Mouse (Mus musculus) ES-E14 (cell line): ENCODE results near the gene Rnf130. TPM values are rescaled to one million over a fixed set of nuclear protein-coding genes. Genes with fewer than 3 reads are reported as not detected.
A peak's percentile ranks its signal among the peaks of the same experiment; 100 is the strongest.
"Not testable (repeated sequence)": the region's sequence is repeated elsewhere in the genome, so short reads cannot be mapped to it uniquely, and the experiment has no call there.

Experiments used
- DNase-seq: peaks from one replicate; pipeline ENCODE4 v3.0.0-alpha.2; 2013; ENCODE audit warnings: low read depth, low spot score
- H3K27ac ChIP-seq: 2 replicates; pipeline ENCODE4 v1.5.1; 2012; ENCODE audit warnings: low read depth, mild to moderate bottlenecking, low read length, moderate library complexity, mixed read lengths; ENCODE audit not compliant: poor library complexity, insufficient read depth, severe bottlenecking
- H3K36me3 ChIP-seq: 2 replicates; pipeline ENCODE4 v1.6.1; 2012; ENCODE audit warnings: mild to moderate bottlenecking, low read length, moderate library complexity, mixed read lengths; ENCODE audit not compliant: control insufficient read depth, poor library complexity, insufficient read depth, severe bottlenecking
- H3K4me1 ChIP-seq, 2 experiments: fragments of 150-350 bp in 1 of 2; sonication (generic) in 1 of 2; 2 replicates each; pipeline ENCODE4 v1.6.1; 2012; ENCODE audit warnings: low read length in 2 of 2, mild to moderate bottlenecking in 1 of 2, mixed read lengths in 1 of 2; ENCODE audit not compliant: control insufficient read depth in 2 of 2, insufficient read depth in 2 of 2, poor library complexity in 1 of 2
- H3K4me3 ChIP-seq, 2 experiments: fragments of 150-350 bp in 1 of 2; sonication (generic) in 1 of 2; 2 replicates each; pipeline ENCODE4 v1.5.1; 2012; ENCODE audit warnings: low read length in 2 of 2, low read depth in 1 of 2, mild to moderate bottlenecking in 1 of 2, mixed read lengths in 1 of 2; ENCODE audit not compliant: insufficient read depth in 1 of 2, poor library complexity in 1 of 2, severe bottlenecking in 1 of 2
- H3K9ac ChIP-seq: 2 replicates; pipeline ENCODE4 v1.6.1; 2012; ENCODE audit warnings: low read depth, mild to moderate bottlenecking, low read length, mixed read lengths; ENCODE audit not compliant: poor library complexity, insufficient read depth, severe bottlenecking
- H3K9me3 ChIP-seq: fragments of 150-350 bp; sonication (generic); 2 replicates; pipeline ENCODE4 v1.6.1; 2012; ENCODE audit warnings: low read depth, mild to moderate bottlenecking, low read length; ENCODE audit not compliant: control insufficient read depth, insufficient read depth
- CHD2 ChIP-seq: IDR thresholded peaks from 2 replicates; pipeline ENCODE4 v1.6.1; 2014; ENCODE audit warnings: mild to moderate bottlenecking, low read depth, low read length, inconsistent platforms
- HCFC1 ChIP-seq: IDR thresholded peaks from 2 replicates; pipeline ENCODE4 v1.6.1; 2012; ENCODE audit warnings: low read length, inconsistent platforms, borderline replicate concordance; ENCODE audit not compliant: insufficient read depth
- MAFK ChIP-seq: IDR thresholded peaks from 2 replicates; pipeline ENCODE4 v1.6.1; 2014; ENCODE audit warnings: mild to moderate bottlenecking, low read depth, low read length, inconsistent platforms; ENCODE audit not compliant: insufficient read depth
- ZC3H11A ChIP-seq: IDR thresholded peaks from 2 replicates; pipeline ENCODE4 v1.6.1; 2012; ENCODE audit warnings: low read depth, mild to moderate bottlenecking, inconsistent platforms, low read length, borderline replicate concordance
- ZNF384 ChIP-seq: IDR thresholded peaks from 2 replicates; pipeline ENCODE4 v1.6.1; 2012; ENCODE audit warnings: low read depth, low read length, inconsistent platforms
- in situ Hi-C, 2 experiments: fragments of 600-800 bp; cut with MboI; formaldehyde crosslinking; loops; one replicate each; pipeline ENCODE4 v1.15.1; 2025; ENCODE audit warnings: low sequenced_read_pairs in 2 of 2, inconsistent platforms in 1 of 2; ENCODE audit not compliant: unreplicated experiment in 2 of 2
- total RNA-seq: library from RNA; depleted of rRNA; stranded (reverse); fragments of 300-350 nt; gene quantifications from 2 replicates; pipeline ENCODE4 v1.2.3, GENCODE M21; 2012

The Rnf130 gene
- total RNA-seq, 1 experiment, result 25.0 TPM

DNA sequence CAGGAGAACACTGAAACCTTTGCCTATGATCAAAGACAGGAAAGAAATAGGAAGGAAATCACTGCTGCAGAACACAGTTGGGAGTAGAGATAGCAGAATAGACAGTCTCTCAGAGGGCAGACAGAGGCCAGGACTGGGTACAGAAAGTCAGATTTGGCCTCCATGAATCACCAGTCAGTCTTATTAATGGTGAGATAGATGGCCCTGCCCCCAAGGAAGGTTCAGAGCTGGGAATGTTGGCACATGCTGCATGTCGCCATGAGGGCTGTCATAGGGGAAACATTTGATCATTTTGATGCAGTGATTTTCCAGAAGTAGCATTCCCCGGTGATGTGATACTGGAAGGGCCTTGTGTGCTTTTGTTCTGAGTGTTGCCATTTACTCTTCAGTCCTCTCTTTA is 74.5 kb downstream of the Rnf130 start:
- H3K9me3 ChIP-seq, result no peaks in the 10 kb centered on the region
- H3K27ac ChIP-seq, result no peak overlapping the region
- no peaks in the 10 kb centered on the region for H3K36me3 ChIP-seq
- TF ChIP-seq HCFC1 (no peak), ZC3H11A (no peak), MAFK (no peak), ZNF384 (no peak), CHD2 (no peak)
- no peak overlapping the region for H3K4me3 ChIP-seq
- no peak for DNase-seq
- in situ Hi-C loops, result no loop called here
- no peaks in the 10 kb centered on the region for H3K4me1 ChIP-seq
- no peak overlapping the region for H3K9ac ChIP-seq

DNA sequence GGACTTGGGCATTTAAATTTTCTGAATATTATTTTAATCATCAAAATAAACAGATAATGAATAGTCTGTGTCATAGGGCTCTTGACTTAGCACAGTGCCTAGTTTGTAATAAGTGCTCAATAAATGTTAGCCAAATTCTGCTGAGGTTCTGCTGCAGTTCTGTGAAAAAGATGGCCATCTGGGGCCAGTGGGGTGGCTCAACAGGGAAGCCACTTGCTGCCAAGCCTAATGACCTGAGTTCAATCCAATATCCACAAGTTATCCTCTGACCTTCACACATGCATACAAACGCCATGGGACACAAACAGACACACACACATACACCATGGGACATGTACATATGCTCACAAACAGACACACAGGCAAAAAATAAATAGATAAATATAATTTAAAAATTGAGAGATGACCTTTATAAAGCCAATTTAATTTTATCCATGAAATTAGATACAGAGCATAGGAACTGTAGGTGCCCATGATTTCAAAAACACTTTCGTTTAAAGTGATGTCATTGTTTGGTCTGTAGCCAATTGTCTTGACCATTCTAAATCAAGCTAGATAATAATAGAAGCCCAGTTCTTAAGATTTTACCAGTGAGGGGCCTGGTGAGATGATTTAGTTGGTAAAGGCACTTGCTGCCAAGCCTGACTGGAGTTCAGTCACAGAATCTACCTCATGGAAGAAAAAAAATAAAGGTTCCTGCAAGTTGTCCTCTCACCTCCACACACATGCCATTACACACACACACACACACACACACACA is 75.6 kb downstream of the Rnf130 start:
- no peak overlapping the region for H3K4me3 ChIP-seq
- no peak for DNase-seq
- no peaks in the 10 kb centered on the region for H3K9me3 ChIP-seq
- no peaks in the 10 kb centered on the region for H3K36me3 ChIP-seq
- in situ Hi-C loops, result no loop called here
- no peak for TF ChIP-seq ZNF384
- no peak for TF ChIP-seq CHD2
- TF ChIP-seq ZC3H11A, result no peak
- TF ChIP-seq HCFC1, result no peak
- TF ChIP-seq MAFK, result no peak
- no peak overlapping the region for H3K27ac ChIP-seq
- no peaks in the 10 kb centered on the region for H3K4me1 ChIP-seq
- no peak overlapping the region for H3K9ac ChIP-seq

DNA sequence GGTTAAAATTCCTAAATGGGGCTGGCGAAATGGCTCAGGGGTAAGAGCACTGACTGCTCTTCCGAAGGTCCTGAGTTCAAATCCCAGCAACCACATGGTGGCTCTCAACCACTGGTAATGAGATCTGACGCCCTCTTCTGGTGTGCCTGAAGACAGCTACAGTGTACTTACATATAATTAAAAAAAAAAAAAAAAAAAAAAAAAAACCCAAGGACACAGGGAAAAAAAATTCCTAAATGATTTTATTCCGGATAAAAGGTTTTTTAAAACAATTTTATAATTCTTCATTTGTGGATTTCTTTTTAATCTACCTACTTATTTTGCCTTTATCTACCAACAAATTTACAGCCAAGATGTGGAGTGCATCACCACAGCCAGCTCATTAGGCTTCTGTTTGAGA is 76.8 kb downstream of the Rnf130 start:
- H3K36me3 ChIP-seq, H3K27ac ChIP-seq, H3K4me1 ChIP-seq, in situ Hi-C loops, DNase-seq, H3K4me3 ChIP-seq, H3K9me3 ChIP-seq, H3K9ac ChIP-seq: not testable (repeated sequence)
- peak; percentile 67; the same call in 1 of the 2 replicates for TF ChIP-seq ZNF384

DNA sequence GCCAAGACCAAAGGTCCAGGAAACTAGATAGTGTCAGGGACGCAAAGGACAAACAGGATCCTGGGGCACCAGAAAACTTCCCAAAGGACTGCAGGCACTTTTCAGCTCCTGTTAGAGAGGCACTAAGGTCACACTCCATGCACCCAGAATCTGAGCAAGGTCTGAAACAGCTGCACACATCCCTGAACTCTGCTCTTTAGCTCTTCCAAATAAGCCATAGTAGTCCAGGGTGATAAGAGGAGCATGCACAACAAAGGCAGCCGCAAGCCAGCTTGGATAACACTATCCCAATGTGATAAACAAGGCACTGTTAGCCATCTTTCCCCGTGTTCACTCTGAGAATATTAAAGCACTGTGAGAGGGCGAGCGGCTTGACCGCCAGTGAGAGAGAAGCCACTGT is 78.9 kb downstream of the Rnf130 start:
- H3K4me3 ChIP-seq, result no peak overlapping the region
- H3K36me3 ChIP-seq, result no peaks in the 10 kb centered on the region
- in situ Hi-C loops, result no loop called here
- no peaks in the 10 kb centered on the region for H3K9me3 ChIP-seq
- H3K4me1 ChIP-seq, result no peaks in the 10 kb centered on the region
- TF ChIP-seq MAFK (no peak), CHD2 (no peak), ZC3H11A (no peak), HCFC1 (no peak), ZNF384 (no peak)
- no peak overlapping the region for H3K27ac ChIP-seq
- H3K9ac ChIP-seq, result no peak overlapping the region
- no peak for DNase-seq

DNA sequence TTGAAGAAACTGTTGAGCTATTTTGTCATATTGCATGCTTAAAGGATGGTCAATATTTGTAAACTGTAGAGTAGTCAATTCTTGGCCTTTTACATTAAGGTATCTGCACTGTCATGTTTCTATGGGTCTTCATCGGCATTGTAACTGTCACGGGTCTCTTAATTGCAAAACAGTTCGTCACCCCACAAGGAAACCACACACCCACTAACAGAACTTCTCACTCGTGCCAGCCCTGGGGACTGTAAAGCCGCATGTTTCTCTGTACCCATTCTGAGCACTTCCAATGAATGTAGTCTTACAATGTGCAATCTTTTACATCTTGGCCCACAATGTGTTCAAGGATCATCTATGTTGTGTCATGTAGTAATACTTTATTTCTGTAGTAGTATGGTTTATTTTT is 80.1 kb downstream of the Rnf130 start:
- Histone ChIP-seq H3K27ac (no peak overlapping the region), H3K9me3 (no peaks in the 10 kb centered on the region), H3K4me1 (no peaks in the 10 kb centered on the region), H3K4me3 (no peak overlapping the region), H3K36me3 (no peaks in the 10 kb centered on the region), H3K9ac (no peak overlapping the region)
- no peak for DNase-seq
- in situ Hi-C loops, result no loop called here
- TF ChIP-seq MAFK (no peak), HCFC1 (no peak), ZNF384 (no peak), CHD2 (no peak), ZC3H11A (no peak)
